Comparison of ENCODE assay signal across 13 mouse cellular contexts in the genomic region with DNA sequence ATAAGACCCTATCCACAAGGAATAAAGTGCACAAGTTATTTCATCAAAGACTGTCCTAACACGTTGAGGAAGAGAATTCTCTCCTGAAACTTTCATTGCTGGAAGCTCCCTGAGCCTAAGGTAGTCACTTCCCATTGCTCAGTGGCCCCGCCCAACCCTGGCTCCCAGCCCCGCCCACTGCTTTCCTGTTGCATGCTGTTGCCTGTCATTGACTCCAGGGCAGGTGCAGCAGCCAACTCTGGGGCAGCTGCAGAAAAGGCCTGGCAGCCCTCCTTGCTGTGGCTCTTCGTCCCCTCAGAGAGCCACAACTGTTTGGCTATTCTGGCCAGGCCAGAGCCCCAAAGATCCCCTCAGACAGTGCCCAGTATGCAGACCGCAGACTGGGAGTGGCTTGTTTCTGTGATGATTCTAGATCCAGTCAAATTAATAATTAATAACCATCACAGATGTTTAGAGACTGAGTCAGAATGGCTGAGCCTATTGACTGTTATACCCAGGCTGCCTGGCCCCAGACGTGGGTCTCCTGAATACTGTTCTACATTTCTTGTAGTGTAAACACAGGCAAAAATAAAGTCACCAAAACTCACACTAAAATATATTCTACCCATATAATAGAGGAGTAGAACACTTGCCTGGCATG.
DNase-seq lines count a peak whose midpoint lies in the region; ATAC-seq lines count a peak whose summit lies in the region.
"Had no signal": no experiment of that assay in that cellular context is flagged by ENCODE, and none has a peak within 500 bp of the region (broad histone marks: within the 10 kb centered on the region; RNA-seq: fewer than 3 reads in every experiment).

No protein-coding gene starts in this region.

- H3K9me3 ChIP-seq in kidney, embryonic 14.5 days (ENCODE audit: control insufficient read depth, low read length) = no peaks in the 10 kb centered on the region
- no peaks in the 10 kb centered on the region for H3K9me3 ChIP-seq in stomach, embryonic 16.5 days (replicated peaks; ENCODE audit: control insufficient read depth, low read length)
- H3K9me3 ChIP-seq: hindbrain, embryonic 15.5 days; megakaryocyte, embryonic 14.5 days had no signal

- H3K4me2 ChIP-seq in kidney, embryonic 14.5 days (replicated peaks; ENCODE audit: low read depth, low read length) = no peak overlapping the region
- no peak overlapping the region for H3K4me2 ChIP-seq in stomach, embryonic 16.5 days (ENCODE audit: low read depth, low read length)
- H3K4me2 ChIP-seq: hindbrain, embryonic 15.5 days had no signal

- no peaks in the 10 kb centered on the region for H3K27me3 ChIP-seq in kidney, embryonic 14.5 days (ENCODE audit: control insufficient read depth, insufficient read depth, low read length)
- no peaks in the 10 kb centered on the region for H3K27me3 ChIP-seq in stomach, embryonic 16.5 days (ENCODE audit: control insufficient read depth, insufficient read depth, low read length)
- H3K27me3 ChIP-seq: hindbrain, embryonic 15.5 days; megakaryocyte, embryonic 14.5 days had no signal

- 58% methylated on average over 6 of the region's 6 CpGs for WGBS in kidney, embryonic 14.5 days
- WGBS in stomach, embryonic 16.5 days = 48% methylated on average over 6 of the region's 6 CpGs

- no peak overlapping the region for H3K9ac ChIP-seq in kidney, embryonic 14.5 days (ENCODE audit: low read depth, low read length)
- no peak overlapping the region for H3K9ac ChIP-seq in stomach, embryonic 16.5 days (ENCODE audit: low read length)
- H3K9ac ChIP-seq: hindbrain, embryonic 15.5 days had no signal

- H3K4me1 ChIP-seq in kidney, embryonic 14.5 days (ENCODE audit: control insufficient read depth, insufficient read depth, low read length) = no peaks in the 10 kb centered on the region
- no peaks in the 10 kb centered on the region; the same call in 1 of the 2 replicates for H3K4me1 ChIP-seq in stomach, embryonic 16.5 days (ENCODE audit: control insufficient read depth, insufficient read depth, low read length)
- H3K4me1 ChIP-seq: hindbrain, embryonic 15.5 days; megakaryocyte, embryonic 14.5 days had no signal

- no peaks in the 10 kb centered on the region for H3K36me3 ChIP-seq in kidney, embryonic 14.5 days (ENCODE audit: control insufficient read depth, insufficient read depth, low read length)
- no peaks in the 10 kb centered on the region for H3K36me3 ChIP-seq in stomach, embryonic 16.5 days (ENCODE audit: control insufficient read depth, insufficient read depth, low read length)
- H3K36me3 ChIP-seq: hindbrain, embryonic 15.5 days had no signal

- DNase-seq in kidney, postnatal 4 days = peak; percentile 29 to 48
- DNase-seq in Muller cell, postnatal 12 days (ENCODE audit: inconsistent ontology term) = peak; percentile 35
- DNase-seq in urinary bladder, postnatal 4 days (ENCODE audit: low spot score in 2 of 2) = no peak
- DNase-seq: adrenal gland, adult 8-10 months; cerebellum, adult 8-10 months; heart, adult 18-20 months; lung, adult 18-20 months had no signal

- no peak overlapping the region for H3K27ac ChIP-seq in kidney, embryonic 14.5 days (ENCODE audit: low read depth, low read length)
- H3K27ac ChIP-seq in stomach, embryonic 16.5 days (ENCODE audit: low read length) = no peak overlapping the region
- H3K27ac ChIP-seq: hindbrain, embryonic 15.5 days had no signal

- ATAC-seq in kidney, embryonic 14.5 days (ENCODE audit: low FRiP score, low TSS enrichment) = no peak
- ATAC-seq in granulocyte monocyte progenitor cell, adult 5-6 weeks (replicated peaks; ENCODE audit: poor library complexity, severe bottlenecking) = peak; percentile 37; the same call in 1 of the 2 replicates
- ATAC-seq in stomach, embryonic 16.5 days (ENCODE audit: insufficient read depth, low FRiP score) = peak; percentile 58; the same call in 1 of the 2 replicates
- ATAC-seq in activated CD4-positive, CD25-positive, alpha-beta regulatory T cell, adult 4 months = no peak

- no peak overlapping the region for H3K4me3 ChIP-seq in kidney, embryonic 14.5 days (ENCODE audit: low read length)
- no peak overlapping the region for H3K4me3 ChIP-seq in stomach, embryonic 16.5 days (replicated peaks; ENCODE audit: low read length)
- H3K4me3 ChIP-seq: hindbrain, embryonic 15.5 days; megakaryocyte, embryonic 14.5 days had no signal

Comparison
In these comparisons a context has a peak if more than half of its experiments do, and no peak if none do; other contexts are left out.
1. DNase-seq: peak in kidney, postnatal 4 days (2 of 2) and Muller cell, postnatal 12 days (single experiment); none in urinary bladder, postnatal 4 days (0 of 2).
2. ATAC-seq: peak in granulocyte monocyte progenitor cell, adult 5-6 weeks (single experiment) and stomach, embryonic 16.5 days (single experiment); none in kidney, embryonic 14.5 days (single experiment) and activated CD4-positive, CD25-positive, alpha-beta regulatory T cell, adult 4 months (single experiment).